Mouse (Mus musculus) embryonic facial prominence, embryonic 15.5 days (tissue): ENCODE results near the gene Etv4. TPM values are rescaled to one million over a fixed set of nuclear protein-coding genes. Genes with fewer than 3 reads are reported as not detected.

Experiments
- ATAC-seq: fragments of 200-750 bp; cut with Nextera tagmentation; 2 replicates; pipeline ENCODE4 v1.8.0; 2017; ENCODE audit warnings: low read depth, moderate TSS enrichment; ENCODE audit not compliant: insufficient number of reproducible peaks, low FRiP score, low TSS enrichment
- H3K27ac ChIP-seq: fragments of 300-500 bp; sonication (generic); replicated peaks from 2 replicates; pipeline ENCODE4 v1.5.1; 2015; ENCODE audit warnings: mild to moderate bottlenecking, inconsistent platforms
- H3K27me3 ChIP-seq: fragments of 300-500 bp; sonication (generic); 2 replicates; pipeline ENCODE4 v1.6.1; 2015; ENCODE audit warnings: inconsistent platforms
- H3K36me3 ChIP-seq: fragments of 300-500 bp; sonication (generic); 2 replicates; pipeline ENCODE4 v1.6.1; 2015; ENCODE audit warnings: mild to moderate bottlenecking, inconsistent platforms
- H3K4me1 ChIP-seq: fragments of 300-500 bp; sonication (generic); 2 replicates; pipeline ENCODE4 v1.6.1; 2015; ENCODE audit warnings: inconsistent platforms
- H3K4me2 ChIP-seq: fragments of 300-500 bp; sonication (generic); replicated peaks from 2 replicates; pipeline ENCODE4 v1.6.1; 2015; ENCODE audit warnings: mild to moderate bottlenecking, inconsistent platforms
- H3K4me3 ChIP-seq: fragments of 300-500 bp; sonication (generic); replicated peaks from 2 replicates; pipeline ENCODE4 v1.5.1; 2015; ENCODE audit warnings: mild to moderate bottlenecking, inconsistent platforms
- H3K9ac ChIP-seq: fragments of 300-500 bp; sonication (generic); 2 replicates; pipeline ENCODE4 v1.6.1; 2015; ENCODE audit warnings: inconsistent platforms
- H3K9me3 ChIP-seq: fragments of 300-500 bp; sonication (generic); replicated peaks from 2 replicates; pipeline ENCODE4 v1.6.1; 2016; ENCODE audit warnings: inconsistent platforms
- WGBS: fragments of 180-500 bp; shearing (Covaris S2); methylation state at CpG from one replicate; pipeline ENCODE4 v1.1.7; 2015; 5-methylcytosine and 5-hydroxymethylcytosine counted together
- polyA plus RNA-seq: library from polyadenylated mRNA; unstranded; fragments of >200 nt; fragmentation: Nextera tagmentation; extraction: Ambion mirVana; gene quantifications from 2 replicates; pipeline ENCODE4 v1.2.1, GENCODE M21; 2015

Gene Etv4
- polyA plus RNA-seq = 11.1 and 15.1 TPM in 2 replicates

GRCm38 (mm10) chr11:101785143-101785851 lies at the start of gene Etv4:
TSS of gene Etv4 (minus strand) at chr11:101785371.
- no peaks in the 10 kb centered on the region for H3K9me3 ChIP-seq
- under 1% methylated on average over 35 of the region's 35 CpGs for WGBS
- H3K36me3 ChIP-seq = no peaks in the 10 kb centered on the region
- peak within 1 kb of the TSS; percentile 96 for H3K4me2 ChIP-seq
- peak; percentile 90 for ATAC-seq
- peak within 1 kb of the TSS; percentile 31 for H3K9ac ChIP-seq
- H3K27ac ChIP-seq = peak within 1 kb of the TSS; percentile 67; the same call in 1 of the 2 replicates
- peaks cover 32% of the 10 kb centered on the region for H3K4me1 ChIP-seq
- H3K4me3 ChIP-seq = peak within 1 kb of the TSS; percentile 58
- peaks cover 53% of the 10 kb centered on the region for H3K27me3 ChIP-seq

GRCm38 (mm10) chr11:101832001-101832400 lies 46.8 kb upstream of the Etv4 start:
- no peak overlapping the region for H3K4me2 ChIP-seq
- H3K4me3 ChIP-seq = no peak overlapping the region
- 0 out of 2 replicates have a peak, but pooled peaks have one; percentile 58 for ATAC-seq
- H3K9ac ChIP-seq = no peak overlapping the region
- H3K36me3 ChIP-seq = no peaks in the 10 kb centered on the region
- peaks cover 31% of the 10 kb centered on the region for H3K4me1 ChIP-seq
- 47% methylated on average over 7 of the region's 7 CpGs for WGBS
- no peaks in the 10 kb centered on the region for H3K9me3 ChIP-seq
- H3K27me3 ChIP-seq = no peaks in the 10 kb centered on the region
- H3K27ac ChIP-seq = peak overlapping the region; percentile 36

- Histone ChIP-seq H3K4me3 (no peak overlapping the region), H3K4me1 (peaks cover 27% of the 10 kb centered on the region), H3K36me3 (no peaks in the 10 kb centered on the region), H3K27me3 (no peaks in the 10 kb centered on the region), H3K4me2 (no peak overlapping the region; the same call in 1 of the 2 replicates), H3K9me3 (no peaks in the 10 kb centered on the region), H3K9ac (no peak overlapping the region), H3K27ac (peak overlapping the region; percentile 82)
- ATAC-seq = 0 out of 2 replicates have a peak, but pooled peaks have one; percentile 24
- WGBS = 47% methylated on average over 8 of the region's 8 CpGs
Observed at GRCm38 (mm10) chr11:101830616-101831015, 45.4 kb upstream of the Etv4 start.

GRCm38 (mm10) chr11:101830112-101830511 lies 44.9 kb upstream of the Etv4 start:
- WGBS = 7% methylated on average over 10 of the region's 10 CpGs
- Histone ChIP-seq H3K36me3 (no peaks in the 10 kb centered on the region), H3K4me3 (no peak overlapping the region), H3K27me3 (no peaks in the 10 kb centered on the region), H3K9me3 (no peaks in the 10 kb centered on the region), H3K27ac (peak overlapping the region; percentile 82), H3K9ac (no peak overlapping the region), H3K4me2 (no peak overlapping the region; the same call in 1 of the 2 replicates), H3K4me1 (peaks cover 27% of the 10 kb centered on the region)
- peak; percentile 67 for ATAC-seq

GRCm38 (mm10) chr11:101828718-101829117 lies 43.5 kb upstream of the Etv4 start:
- 89% methylated on average over 4 of the region's 4 CpGs for WGBS

GRCm38 (mm10) chr11:101823210-101823609 lies 38.0 kb upstream of the Etv4 start:
- Histone ChIP-seq H3K9me3 (no peaks in the 10 kb centered on the region), H3K27me3 (no peaks in the 10 kb centered on the region), H3K27ac (no peak overlapping the region), H3K4me2 (no peak overlapping the region), H3K4me3 (no peak overlapping the region), H3K9ac (no peak overlapping the region), H3K36me3 (no peaks in the 10 kb centered on the region), H3K4me1 (peaks cover 15% of the 10 kb centered on the region)
- ATAC-seq = no peak
- WGBS = 41% methylated on average over 3 of the region's 3 CpGs

More at GRCm38 (mm10) chr11:101828718-101829117, 43.5 kb upstream of the Etv4 start:
- no peak overlapping the region for H3K9ac ChIP-seq
- no peak overlapping the region for H3K4me3 ChIP-seq
- H3K36me3 ChIP-seq = no peaks in the 10 kb centered on the region
- H3K9me3 ChIP-seq = no peaks in the 10 kb centered on the region
- H3K4me1 ChIP-seq = peaks cover 29% of the 10 kb centered on the region
- H3K27me3 ChIP-seq = no peaks in the 10 kb centered on the region
- no peak overlapping the region for H3K4me2 ChIP-seq
- ATAC-seq = no peak
- H3K27ac ChIP-seq = no peak overlapping the region

- no peak for ATAC-seq
- no peak overlapping the region for H3K4me2 ChIP-seq
- peaks cover 15% of the 10 kb centered on the region for H3K4me1 ChIP-seq
- H3K9ac ChIP-seq = no peak overlapping the region
- no peaks in the 10 kb centered on the region for H3K36me3 ChIP-seq
- H3K4me3 ChIP-seq = no peak overlapping the region
- 46% methylated on average over 11 of the region's 11 CpGs for WGBS
- no peaks in the 10 kb centered on the region for H3K9me3 ChIP-seq
- H3K27ac ChIP-seq = no peak overlapping the region
- H3K27me3 ChIP-seq = no peaks in the 10 kb centered on the region
Observed at GRCm38 (mm10) chr11:101820899-101821298, 35.7 kb upstream of the Etv4 start.

GRCm38 (mm10) chr11:101819853-101820252 lies 34.7 kb upstream of the Etv4 start:
- no peak overlapping the region for H3K27ac ChIP-seq
- ATAC-seq = no peak

GRCm38 (mm10) chr11:101815103-101816085 lies 30.2 kb upstream of the Etv4 start:
- WGBS = 20% methylated on average over 22 of the region's 22 CpGs
- ATAC-seq = 0 out of 2 replicates have a peak, but pooled peaks have one; percentile 5
- no peaks in the 10 kb centered on the region for H3K9me3 ChIP-seq

More at GRCm38 (mm10) chr11:101819853-101820252, 34.7 kb upstream of the Etv4 start:
- Histone ChIP-seq H3K4me3 (no peak overlapping the region), H3K4me1 (peaks cover 25% of the 10 kb centered on the region), H3K27me3 (no peaks in the 10 kb centered on the region), H3K9ac (no peak overlapping the region), H3K9me3 (no peaks in the 10 kb centered on the region), H3K36me3 (no peaks in the 10 kb centered on the region), H3K4me2 (no peak overlapping the region)

GRCm38 (mm10) chr11:101814375-101815102 lies 29.4 kb upstream of the Etv4 start:
- H3K36me3 ChIP-seq = no peaks in the 10 kb centered on the region
- WGBS = 15% methylated on average over 23 of the region's 23 CpGs
- H3K4me2 ChIP-seq = peak overlapping the region; percentile 46
- H3K9me3 ChIP-seq = no peaks in the 10 kb centered on the region
- H3K27me3 ChIP-seq = peaks cover 2% of the 10 kb centered on the region; the same call in 1 of the 2 replicates
- H3K27ac ChIP-seq = no peak overlapping the region; the same call in 1 of the 2 replicates
- ATAC-seq = peak; percentile 69
- H3K4me1 ChIP-seq = peaks cover 25% of the 10 kb centered on the region
- peak overlapping the region; percentile 26 for H3K4me3 ChIP-seq
- no peak overlapping the region for H3K9ac ChIP-seq

More at GRCm38 (mm10) chr11:101815103-101816085, 30.2 kb upstream of the Etv4 start:
- H3K4me2 ChIP-seq = peak overlapping the region; percentile 46
- H3K36me3 ChIP-seq = no peaks in the 10 kb centered on the region
- peaks cover 25% of the 10 kb centered on the region for H3K4me1 ChIP-seq
- H3K4me3 ChIP-seq = 0 out of 2 replicates have a peak overlapping the region, but pooled peaks have one; percentile 26
- H3K9ac ChIP-seq = no peak overlapping the region
- no peaks in the 10 kb centered on the region; the same call in 1 of the 2 replicates for H3K27me3 ChIP-seq
- no peak overlapping the region for H3K27ac ChIP-seq
